Mouse (Mus musculus) MEL (cell line): ENCODE results near the gene Ube2d3. TPM values are rescaled to one million over a fixed set of nuclear protein-coding genes. Genes with fewer than 3 reads are reported as not detected.

Source experiments
- DNase-seq: peaks from one replicate; pipeline ENCODE4 v3.0.0; 2011; ENCODE audit warnings: low read depth, low spot score
- H3K27ac ChIP-seq: 2 replicates; pipeline ENCODE4 v1.5.1; 2012; ENCODE audit warnings: low read depth, mild to moderate bottlenecking, control low read depth, low read length, moderate library complexity; ENCODE audit not compliant: control insufficient read depth
- H3K27me3 ChIP-seq, 2 experiments: fragments of 150-350 bp in 1 of 2; sonication (generic) in 1 of 2; 2 replicates each; pipeline ENCODE4 v1.6.1; 2012; ENCODE audit warnings: low read length in 2 of 2, mild to moderate bottlenecking in 2 of 2, improper control_type of control experiment in 1 of 2, moderate library complexity in 1 of 2; ENCODE audit not compliant: insufficient read depth in 2 of 2, control insufficient read depth in 1 of 2
- H3K36me3 ChIP-seq, 2 experiments: 2 replicates each; pipeline ENCODE4 v1.6.1; 2012 to 2014; ENCODE audit warnings: low read length in 2 of 2, improper control_type of control experiment in 1 of 2, inconsistent platforms in 1 of 2, mild to moderate bottlenecking in 1 of 2; ENCODE audit not compliant: insufficient read depth in 2 of 2, control insufficient read depth in 1 of 2
- H3K4me1 ChIP-seq, 2 experiments: fragments of 150-350 bp in 1 of 2; sonication (generic) in 1 of 2; 2 replicates each; pipeline ENCODE4 v1.6.1; 2012; ENCODE audit warnings: low read length in 2 of 2, improper control_type of control experiment in 1 of 2, mild to moderate bottlenecking in 1 of 2; ENCODE audit not compliant: insufficient read depth in 2 of 2, control insufficient read depth in 1 of 2
- H3K4me3 ChIP-seq, 2 experiments: fragments of 150-350 bp in 1 of 2; sonication (generic) in 1 of 2; 2 replicates each; pipeline ENCODE4 v1.5.1; 2012; ENCODE audit warnings: low read depth in 2 of 2, low read length in 2 of 2, mild to moderate bottlenecking in 2 of 2, moderate library complexity in 2 of 2, control low read depth in 1 of 2, improper control_type of control experiment in 1 of 2; ENCODE audit not compliant: control insufficient read depth in 1 of 2, insufficient read depth in 1 of 2
- H3K79me2 ChIP-seq: 2 replicates; pipeline ENCODE4 v1.6.1; 2012; ENCODE audit warnings: mild to moderate bottlenecking, low read length, moderate library complexity; ENCODE audit not compliant: control insufficient read depth, poor library complexity, insufficient read depth
- H3K9ac ChIP-seq: 2 replicates; pipeline ENCODE4 v1.6.1; 2012; ENCODE audit warnings: low read depth, mild to moderate bottlenecking, control low read depth, low read length, moderate library complexity; ENCODE audit not compliant: control insufficient read depth, poor library complexity, severe bottlenecking
- H3K9me3 ChIP-seq: fragments of 150-350 bp; sonication (generic); replicated peaks from 2 replicates; pipeline ENCODE4 v1.6.1; 2012; ENCODE audit warnings: mild to moderate bottlenecking, low read length, improper control_type of control experiment, moderate library complexity; ENCODE audit not compliant: insufficient read depth
- BHLHE40 ChIP-seq: IDR thresholded peaks from 2 replicates; pipeline ENCODE4 v1.6.1; 2012; ENCODE audit warnings: low read depth, mild to moderate bottlenecking, inconsistent platforms, low read length, improper control_type of control experiment, borderline replicate concordance
- CHD2 ChIP-seq: IDR thresholded peaks from 2 replicates; pipeline ENCODE4 v1.6.1; 2011; ENCODE audit warnings: low read length, improper control_type of control experiment
- E2F4 ChIP-seq: IDR thresholded peaks from 2 replicates; pipeline ENCODE4 v1.6.1; 2011; ENCODE audit warnings: low read depth, low read length, improper control_type of control experiment, borderline replicate concordance
- GABPA ChIP-seq: IDR thresholded peaks from 2 replicates; pipeline ENCODE4 v1.6.1; 2012; ENCODE audit warnings: low read depth, mild to moderate bottlenecking, inconsistent platforms, low read length, improper control_type of control experiment, moderate library complexity
- GATA1 ChIP-seq: IDR thresholded peaks from 2 replicates; pipeline ENCODE4 v1.6.1; 2011; ENCODE audit warnings: low read depth, low read length, improper control_type of control experiment
- KAT2A ChIP-seq: conservative IDR thresholded peaks from 2 replicates; pipeline ENCODE4 v1.6.1; 2012; ENCODE audit warnings: low read depth, low read length, improper control_type of control experiment, inconsistent platforms
- MEF2A ChIP-seq: IDR thresholded peaks from 2 replicates; pipeline ENCODE4 v1.6.1; 2014; ENCODE audit warnings: low read depth, mild to moderate bottlenecking, inconsistent platforms, low read length, improper control_type of control experiment; ENCODE audit not compliant: poor library complexity, insufficient replicate concordance, severe bottlenecking; ENCODE audit errors: extremely low read depth
- MYB ChIP-seq: IDR thresholded peaks from 2 replicates; pipeline ENCODE4 v1.6.1; 2011; ENCODE audit warnings: mild to moderate bottlenecking, low read depth, low read length, improper control_type of control experiment
- MYC ChIP-seq: IDR thresholded peaks from 2 replicates; pipeline ENCODE4 v1.6.1; 2011; ENCODE audit warnings: low read depth, mild to moderate bottlenecking, low read length, improper control_type of control experiment, moderate library complexity
- NELFE ChIP-seq: IDR thresholded peaks from 2 replicates; pipeline ENCODE4 v1.6.1; 2011; ENCODE audit warnings: low read depth, low read length, improper control_type of control experiment
- NRF1 ChIP-seq: IDR thresholded peaks from 2 replicates; pipeline ENCODE4 v1.6.1; 2014; ENCODE audit warnings: low read depth, mild to moderate bottlenecking, inconsistent platforms, low read length, improper control_type of control experiment, moderate library complexity; ENCODE audit not compliant: poor library complexity, insufficient read depth, severe bottlenecking
- POLR2AphosphoS2 ChIP-seq: IDR thresholded peaks from 2 replicates; pipeline ENCODE4 v1.6.1; 2011; ENCODE audit warnings: low read length, improper control_type of control experiment
- POLR2AphosphoS5 ChIP-seq: IDR thresholded peaks from 2 replicates; pipeline ENCODE4 v1.6.1; 2012; ENCODE audit warnings: low read depth, borderline replicate concordance, mild to moderate bottlenecking, inconsistent platforms, low read length, moderate library complexity, mixed read lengths
- RAD21 ChIP-seq: IDR thresholded peaks from 2 replicates; pipeline ENCODE4 v1.6.1; 2011; ENCODE audit warnings: mild to moderate bottlenecking, low read depth, low read length, improper control_type of control experiment
- TCF12 ChIP-seq: IDR thresholded peaks from 2 replicates; pipeline ENCODE4 v1.6.1; 2014; ENCODE audit warnings: low read depth, mild to moderate bottlenecking, inconsistent platforms, low read length, improper control_type of control experiment, moderate library complexity
- UBTF ChIP-seq: IDR thresholded peaks from 2 replicates; pipeline ENCODE4 v1.6.1; 2012; ENCODE audit warnings: low read depth, mild to moderate bottlenecking, inconsistent platforms, low read length, improper control_type of control experiment, moderate library complexity, borderline replicate concordance; ENCODE audit not compliant: insufficient read depth
- USF1 ChIP-seq: IDR thresholded peaks from 2 replicates; pipeline ENCODE4 v1.6.1; 2014; ENCODE audit warnings: low read depth, mild to moderate bottlenecking, inconsistent platforms, low read length, improper control_type of control experiment, moderate library complexity
- USF2 ChIP-seq, 2 experiments: IDR thresholded peaks; 2 replicates each; pipeline ENCODE4 v1.6.1; 2011 to 2012; ENCODE audit warnings: improper control_type of control experiment in 2 of 2, low read length in 2 of 2, borderline replicate concordance in 1 of 2, inconsistent platforms in 1 of 2, low read depth in 1 of 2, mild to moderate bottlenecking in 1 of 2; ENCODE audit not compliant: insufficient read depth in 1 of 2
- ZC3H11A ChIP-seq: IDR thresholded peaks from 2 replicates; pipeline ENCODE4 v1.6.1; 2012; ENCODE audit warnings: low read depth, mild to moderate bottlenecking, inconsistent platforms, low read length, improper control_type of control experiment
- ZMIZ1 ChIP-seq: IDR thresholded peaks from 2 replicates; pipeline ENCODE4 v1.6.1; 2012; ENCODE audit warnings: low read depth, mild to moderate bottlenecking, inconsistent platforms, low read length, improper control_type of control experiment, moderate library complexity
- polyA plus RNA-seq, 2 experiments: library from polyadenylated mRNA; stranded (reverse) in 1 of 2; unstranded in 1 of 2; fragments of >175 nt in 1 of 2; fragments of >200 nt in 1 of 2; gene quantifications; 2 replicates each; pipeline versions ENCODE4 v1.2.1 to v1.2.4; 2012; ENCODE audit warnings: low replicate concordance in 2 of 2, low read depth in 1 of 2; ENCODE audit not compliant: insufficient read length in 2 of 2, insufficient read depth in 1 of 2, missing spikeins in 1 of 2
- total RNA-seq: library from RNA; depleted of rRNA; stranded (reverse); fragments of 300-350 nt; gene quantifications from 2 replicates; pipeline ENCODE4 v1.2.3, GENCODE M21; 2012

The Ube2d3 gene
- total and polyA plus RNA-seq, 3 experiments, result 40.9 to 432 (median 340) TPM

- TF ChIP-seq USF1 (no peak), ZC3H11A (peak; percentile 20; the same call in 1 of the 2 replicates), MEF2A (no peak), RAD21 (peak; percentile 43), UBTF (no peak), GABPA (no peak), POLR2AphosphoS5 (no peak), ZMIZ1 (no peak), MYB (no peak), KAT2A (no peak), NRF1 (no peak)
These were observed 73.7 kb downstream of the Ube2d3 start (continued) for GRCm38 (mm10) chr3:135511683-135512082.

- no peak for TF ChIP-seq MYC
- TF ChIP-seq E2F4, result no peak
- TF ChIP-seq CHD2, result no peak
- no peak for TF ChIP-seq USF2 (IDR thresholded peaks at IDR 0.05; ENCODE audit: borderline replicate concordance in 1 of 2, insufficient read depth in 1 of 2, low read depth in 1 of 2, low read length in 2 of 2)
- no peak for TF ChIP-seq BHLHE40
- TF ChIP-seq ZMIZ1, result no peak
- TF ChIP-seq TCF12, result no peak
- TF ChIP-seq RAD21, result no peak
- TF ChIP-seq POLR2AphosphoS2, result no peak
- no peak for TF ChIP-seq GATA1
- TF ChIP-seq NELFE, result no peak
- H3K36me3 ChIP-seq, result no peaks in the 10 kb centered on the region; a peak in 2 of 4 replicates
- no peaks in the 10 kb centered on the region for H3K9me3 ChIP-seq
- no peaks in the 10 kb centered on the region for H3K27me3 ChIP-seq
- H3K79me2 ChIP-seq, result no peaks in the 10 kb centered on the region
- no peak overlapping the region for H3K4me3 ChIP-seq
- DNase-seq, result no peak
- H3K27ac ChIP-seq, result no peak overlapping the region
- no peak overlapping the region for H3K9ac ChIP-seq
- peaks cover 0 to 7% of the 10 kb centered on the region in 2 experiments; a peak in 1 of 4 replicates for H3K4me1 ChIP-seq
These were observed 75.3 kb downstream of the Ube2d3 start for GRCm38 (mm10) chr3:135513270-135513669.
